Mouse (Mus musculus): ENCODE data around the gene Kmt5b.

Kmt5b gene

GRCm38 (mm10) chr19:3768697-3769383 is 1.6 kb downstream of the Kmt5b start:
- peak; percentile 78 for DNase-seq (ENCODE audit: low read depth)

- DNase-seq (ENCODE audit: low read depth), result no peak
Measured at GRCm38 (mm10) chr19:3769533-3769932, 2.3 kb downstream of the Kmt5b start.

- DNase-seq (ENCODE audit: low read depth), result no peak
Measured at GRCm38 (mm10) chr19:3774159-3774558, 6.9 kb downstream of the Kmt5b start.

GRCm38 (mm10) chr19:3778713-3779112 is 11.5 kb downstream of the Kmt5b start:
- no peak for DNase-seq (ENCODE audit: low read depth)

GRCm38 (mm10) chr19:3790077-3790476 is 22.9 kb downstream of the Kmt5b start:
- DNase-seq (ENCODE audit: low read depth), result no peak

- DNase-seq (ENCODE audit: low read depth), result no peak
Measured at GRCm38 (mm10) chr19:3805526-3805925, 38.3 kb downstream of the Kmt5b start.

- DNase-seq (ENCODE audit: low read depth), result no peak
Measured at GRCm38 (mm10) chr19:3810536-3811233, 43.5 kb downstream of the Kmt5b start.

GRCm38 (mm10) chr19:3814461-3814860 is 47.2 kb downstream of the Kmt5b start:
- no peak for DNase-seq (ENCODE audit: low read depth)

GRCm38 (mm10) chr19:3815824-3816223 is 48.6 kb downstream of the Kmt5b start:
- DNase-seq (ENCODE audit: low read depth), result no peak

GRCm38 (mm10) chr19:3819080-3819479 is 51.9 kb downstream of the Kmt5b start:
- no peak for DNase-seq (ENCODE audit: low read depth)

GRCm38 (mm10) chr19:3819899-3820444 is 52.8 kb downstream of the Kmt5b start:
- DNase-seq (ENCODE audit: low read depth), result no peak

- no peak for DNase-seq (ENCODE audit: low read depth)
Measured at GRCm38 (mm10) chr19:3825044-3825443, 57.8 kb downstream of the Kmt5b start.

- no peak for DNase-seq (ENCODE audit: low read depth)
Measured at GRCm38 (mm10) chr19:3829863-3830262, 62.6 kb downstream of the Kmt5b start.

- no peak for DNase-seq (ENCODE audit: low read depth)
Measured at GRCm38 (mm10) chr19:3831716-3832115, 64.5 kb downstream of the Kmt5b start.

GRCm38 (mm10) chr19:3832851-3833353 is 65.7 kb downstream of the Kmt5b start:
- DNase-seq (ENCODE audit: low read depth), result peak; percentile 53

GRCm38 (mm10) chr19:3834301-3834700 is 67.1 kb downstream of the Kmt5b start:
- no peak for DNase-seq (ENCODE audit: low read depth)

GRCm38 (mm10) chr19:3836791-3837190 is 69.6 kb downstream of the Kmt5b start:
- DNase-seq (ENCODE audit: low read depth), result no peak

- DNase-seq (ENCODE audit: low read depth), result no peak
Measured at GRCm38 (mm10) chr19:3838931-3839330, 71.7 kb downstream of the Kmt5b start.

GRCm38 (mm10) chr19:3839686-3840085 is 72.5 kb downstream of the Kmt5b start:
- no peak for DNase-seq (ENCODE audit: low read depth)

GRCm38 (mm10) chr19:3840214-3840651 is 73.0 kb downstream of the Kmt5b start:
- DNase-seq (ENCODE audit: low read depth), result no peak

GRCm38 (mm10) chr19:3840685-3841084 is 73.5 kb downstream of the Kmt5b start:
- no peak for DNase-seq (ENCODE audit: low read depth)

- DNase-seq (ENCODE audit: low read depth), result no peak
Measured at GRCm38 (mm10) chr19:3842359-3843148, 75.3 kb downstream of the Kmt5b start.

All from c-Kit-positive CD71-negative TER-119-negative erythroid progenitor cells, embryonic 14.5 days (primary cell).